Mouse (Mus musculus) forebrain, embryonic 16.5 days (tissue): ENCODE measurements at regions not wholly inside any gene's neighbourhood (a gene's known extent, or its start where the extent isn't known, plus 50 kb on each side); places are given as distances from the start of the nearest gene placed in this dataset.

ENCODE experiments used
- ATAC-seq: fragments of 200-750 bp; cut with Nextera tagmentation; 2 replicates; pipeline ENCODE4 v1.8.0; 2017; ENCODE audit warnings: mild to moderate bottlenecking, moderate library complexity
- H3K27ac ChIP-seq: fragments of 300-500 bp; sonication (generic); 2 replicates; pipeline ENCODE4 v1.5.1; 2014; ENCODE audit warnings: low read length, control low read depth
- H3K27me3 ChIP-seq: fragments of 300-500 bp; sonication (generic); replicated peaks from 2 replicates; pipeline ENCODE4 v1.6.1; 2014; ENCODE audit warnings: low read length; ENCODE audit not compliant: control insufficient read depth, insufficient read depth
- H3K36me3 ChIP-seq: fragments of 300-500 bp; sonication (generic); 2 replicates; pipeline ENCODE4 v1.6.1; 2014; ENCODE audit not compliant: control insufficient read depth, insufficient read depth
- H3K4me1 ChIP-seq: fragments of 300-500 bp; sonication (generic); replicated peaks from 2 replicates; pipeline ENCODE4 v1.6.1; 2014; ENCODE audit warnings: low read length; ENCODE audit not compliant: control insufficient read depth, insufficient read depth
- H3K4me2 ChIP-seq: fragments of 300-500 bp; sonication (generic); 2 replicates; pipeline ENCODE4 v1.6.1; 2014; ENCODE audit warnings: mild to moderate bottlenecking, low read length, control low read depth
- H3K4me3 ChIP-seq: fragments of 300-500 bp; sonication (generic); replicated peaks from 2 replicates; pipeline ENCODE4 v1.5.1; 2014; ENCODE audit warnings: mild to moderate bottlenecking, low read length, control low read depth
- H3K9ac ChIP-seq: fragments of 300-500 bp; sonication (generic); replicated peaks from 2 replicates; pipeline ENCODE4 v1.6.1; 2014; ENCODE audit warnings: low read depth, low read length, control low read depth
- H3K9me3 ChIP-seq: fragments of 300-500 bp; sonication (generic); 2 replicates; pipeline ENCODE4 v1.6.1; 2016; ENCODE audit warnings: low read length; ENCODE audit not compliant: control insufficient read depth
- WGBS: fragments of 180-500 bp; shearing (Covaris S2); extraction: QIAGEN DNeasy Blood & Tissue Kit; methylation state at CpG from one replicate; pipeline ENCODE4 v1.1.7; 2014; 5-methylcytosine and 5-hydroxymethylcytosine counted together

DNA sequence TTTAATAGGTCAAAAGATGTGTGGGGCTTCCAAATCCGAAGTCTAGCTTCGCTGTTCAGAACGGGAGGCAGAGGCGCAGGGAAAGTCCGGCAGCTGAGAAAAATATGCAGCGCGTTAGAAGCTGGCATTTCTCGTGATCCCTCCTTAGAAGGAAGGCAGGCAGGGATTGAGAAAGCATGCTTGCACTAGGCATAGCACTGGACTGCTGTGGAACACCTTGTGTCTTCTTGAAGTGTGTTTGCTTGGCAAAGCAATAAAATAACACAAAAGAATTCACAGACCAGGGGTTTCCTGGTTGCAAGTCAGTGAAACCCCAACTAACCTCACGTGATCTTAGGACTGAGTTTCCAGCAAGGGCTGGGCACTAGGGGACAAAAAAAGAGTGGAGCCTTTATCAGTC lies 305.1 kb downstream of the Sox9 start:
- Histone ChIP-seq H3K27ac (no peak overlapping the region; the same call in 1 of the 2 replicates), H3K27me3 (no peaks in the 10 kb centered on the region), H3K9me3 (no peaks in the 10 kb centered on the region), H3K4me2 (no peak overlapping the region), H3K4me3 (no peak overlapping the region), H3K9ac (no peak overlapping the region), H3K4me1 (peaks cover 5% of the 10 kb centered on the region), H3K36me3 (no peaks in the 10 kb centered on the region)
- no peak for ATAC-seq
- 55% methylated on average over 9 of the region's 9 CpGs for WGBS

DNA sequence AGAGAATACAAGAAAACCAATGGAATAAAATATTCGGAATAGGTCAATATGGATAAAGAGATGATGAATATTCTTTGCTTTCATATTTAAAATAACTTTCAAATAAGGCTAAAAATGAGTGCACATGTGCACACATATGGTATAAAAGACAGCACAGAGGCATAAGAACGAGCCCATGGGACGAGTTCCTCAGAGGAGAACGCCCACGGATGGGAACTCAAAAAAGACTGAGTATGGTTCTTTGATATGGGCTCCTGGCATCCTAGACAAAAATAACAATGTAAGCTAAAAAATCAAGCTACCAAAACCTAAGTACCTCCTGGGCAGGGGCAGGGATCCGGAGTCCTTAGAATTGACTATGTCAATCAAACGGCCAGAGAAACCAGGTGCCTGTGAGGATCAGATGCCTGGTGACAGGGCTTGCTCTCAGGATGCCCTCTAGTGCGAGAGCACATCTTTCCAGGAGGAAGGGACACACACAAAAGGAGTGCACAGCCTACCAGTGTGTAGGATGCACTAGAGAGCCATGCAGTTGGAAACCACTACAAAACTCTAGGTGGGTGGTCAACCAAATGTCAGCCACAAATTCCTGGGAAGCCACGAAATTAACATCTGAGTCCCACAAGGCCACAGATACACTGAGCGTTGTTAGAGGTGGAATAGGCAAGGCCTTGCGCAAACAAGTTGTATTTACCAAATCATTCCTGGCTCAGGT lies 307.8 kb downstream of the Sox9 start:
- Histone ChIP-seq H3K9ac (no peak overlapping the region), H3K4me2 (no peak overlapping the region), H3K27ac (no peak overlapping the region), H3K36me3 (no peaks in the 10 kb centered on the region), H3K27me3 (no peaks in the 10 kb centered on the region), H3K9me3 (no peaks in the 10 kb centered on the region), H3K4me3 (no peak overlapping the region), H3K4me1 (peaks cover 5% of the 10 kb centered on the region)
- no peak for ATAC-seq
- WGBS: 88% methylated on average over 11 of the region's 11 CpGs

DNA sequence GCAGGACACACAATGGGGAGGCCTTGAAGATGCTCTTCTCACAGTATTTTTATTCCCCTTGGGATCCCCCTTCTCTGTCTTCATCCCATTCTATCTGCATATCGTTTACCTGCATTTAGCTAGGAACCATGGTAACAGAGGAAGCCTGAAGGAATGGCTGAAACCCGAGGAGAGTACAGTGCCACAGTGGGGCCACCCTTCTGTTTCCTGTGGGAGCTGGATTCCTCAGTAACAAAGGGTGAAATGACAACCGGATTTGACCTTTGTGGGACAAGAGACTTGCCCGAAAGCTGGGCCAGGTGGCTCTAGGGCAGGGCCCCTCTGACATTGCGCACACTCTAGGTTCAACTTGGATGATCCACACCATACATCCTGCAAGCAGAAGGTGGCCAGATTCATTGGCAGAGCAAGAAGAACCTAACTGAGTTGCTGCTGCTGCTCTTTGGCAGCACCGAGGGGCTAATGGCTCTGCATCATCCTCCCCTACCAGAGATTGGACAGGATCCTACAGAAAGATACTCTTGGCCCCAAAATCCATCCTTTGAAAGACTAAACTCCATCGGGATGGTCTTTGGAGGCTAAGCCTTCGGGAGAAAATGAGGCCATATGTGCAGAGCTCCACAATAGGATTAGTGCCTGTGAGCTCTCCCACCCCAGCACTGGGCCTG lies 310.0 kb downstream of the Sox9 start:
- 64% methylated on average over 8 of the region's 8 CpGs for WGBS
- Histone ChIP-seq H3K27ac (no peak overlapping the region), H3K36me3 (no peaks in the 10 kb centered on the region)

DNA sequence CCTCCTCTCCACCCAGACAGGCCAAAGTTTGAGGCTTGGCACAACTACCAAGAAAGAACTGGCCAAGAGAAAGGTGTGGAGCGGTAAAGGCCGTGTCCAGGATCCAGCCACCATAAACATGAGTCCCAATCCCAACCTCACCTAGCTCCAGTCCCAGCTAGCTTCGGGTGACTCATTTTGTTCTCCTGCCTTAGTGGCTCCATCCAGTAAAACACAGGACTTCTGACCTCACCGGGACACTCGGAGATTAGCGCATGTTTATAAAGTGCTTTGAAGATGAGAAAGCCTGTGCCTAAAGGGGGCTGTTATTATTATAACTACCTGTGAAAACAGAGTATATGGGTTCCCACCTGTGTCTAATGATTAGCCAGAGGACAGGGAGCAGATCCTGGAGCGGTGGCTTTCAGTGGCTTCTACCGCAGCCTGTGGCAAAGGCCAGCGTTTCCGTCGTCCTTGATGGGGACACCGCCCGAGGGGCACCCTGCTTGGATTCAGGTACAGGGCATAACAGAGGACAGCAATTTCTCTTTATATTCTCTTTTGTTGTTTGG lies 311.9 kb downstream of the Sox9 start:
- H3K36me3 ChIP-seq: no peaks in the 10 kb centered on the region
- peaks cover 13% of the 10 kb centered on the region for H3K4me1 ChIP-seq
- WGBS: 94% methylated on average over 13 of the region's 13 CpGs
- H3K4me2 ChIP-seq: no peak overlapping the region
- H3K4me3 ChIP-seq: no peak overlapping the region
- H3K9ac ChIP-seq: no peak overlapping the region
- no peak overlapping the region for H3K27ac ChIP-seq
- no peak for ATAC-seq
- H3K27me3 ChIP-seq: no peaks in the 10 kb centered on the region
- H3K9me3 ChIP-seq: peaks cover 1% of the 10 kb centered on the region; the same call in 1 of the 2 replicates

More for the DNA sequence above, 310.0 kb downstream of the Sox9 start:
- ATAC-seq: no peak
- Histone ChIP-seq H3K9me3 (no peaks in the 10 kb centered on the region), H3K4me1 (peaks cover 16% of the 10 kb centered on the region), H3K9ac (no peak overlapping the region), H3K27me3 (no peaks in the 10 kb centered on the region), H3K4me2 (no peak overlapping the region), H3K4me3 (no peak overlapping the region)

DNA sequence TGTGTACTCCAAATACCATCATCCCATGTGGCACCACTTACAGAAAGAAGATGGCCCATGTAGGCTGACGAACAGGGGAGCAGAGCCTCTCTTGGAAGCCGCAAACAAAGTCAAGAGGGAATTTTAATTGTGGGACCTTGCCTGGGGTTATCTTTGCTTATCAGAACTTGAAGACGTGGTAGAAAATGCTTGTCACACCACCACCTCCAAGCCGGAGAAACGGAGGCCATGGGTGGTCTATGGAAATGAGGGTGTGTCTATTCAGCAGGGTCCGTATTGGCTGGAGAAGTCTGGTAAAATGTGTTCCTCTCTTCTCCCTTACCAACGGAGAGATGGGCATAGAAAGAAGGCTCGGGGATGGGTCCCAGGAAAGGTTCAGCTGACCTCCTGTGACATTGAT lies 313.6 kb downstream of the Sox9 start:
- ATAC-seq: no peak
- peaks cover 2% of the 10 kb centered on the region; the same call in 1 of the 2 replicates for H3K9me3 ChIP-seq
- no peak overlapping the region for H3K4me2 ChIP-seq
- no peak overlapping the region for H3K4me3 ChIP-seq
- peak overlapping the region; percentile 7 for H3K27ac ChIP-seq
- no peaks in the 10 kb centered on the region for H3K36me3 ChIP-seq
- no peak overlapping the region for H3K9ac ChIP-seq
- H3K27me3 ChIP-seq: no peaks in the 10 kb centered on the region
- H3K4me1 ChIP-seq: peaks cover 13% of the 10 kb centered on the region
- 70% methylated on average over 8 of the region's 8 CpGs for WGBS

DNA sequence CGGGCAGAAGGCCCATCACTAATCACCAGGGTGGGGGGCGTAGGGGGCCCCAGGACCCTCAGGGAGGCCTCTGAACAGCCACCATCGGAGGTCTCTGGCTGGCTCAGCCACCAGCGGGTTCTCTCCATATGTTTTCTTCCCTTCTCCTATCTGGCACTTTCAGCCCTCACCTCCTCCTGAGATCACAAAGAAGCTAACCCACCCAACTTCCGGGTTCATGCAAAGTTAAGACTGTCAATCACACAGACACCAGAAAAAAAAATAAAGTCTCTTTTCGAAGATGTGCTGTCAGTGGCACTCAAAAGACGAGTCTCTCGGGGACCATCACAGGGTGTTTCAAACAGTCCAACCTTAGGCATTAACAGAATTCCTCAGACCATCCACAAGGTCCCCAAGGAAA lies 314.2 kb downstream of the Sox9 start:
- peak overlapping the region; percentile 7 for H3K27ac ChIP-seq
- H3K9me3 ChIP-seq: peaks cover 2% of the 10 kb centered on the region; the same call in 1 of the 2 replicates
- H3K36me3 ChIP-seq: no peaks in the 10 kb centered on the region
- peaks cover 16% of the 10 kb centered on the region for H3K4me1 ChIP-seq
- no peaks in the 10 kb centered on the region for H3K27me3 ChIP-seq
- ATAC-seq: peak; percentile 41; the same call in 1 of the 2 replicates
- H3K4me2 ChIP-seq: no peak overlapping the region
- WGBS: 53% methylated on average over 8 of the region's 8 CpGs
- no peak overlapping the region for H3K9ac ChIP-seq
- no peak overlapping the region for H3K4me3 ChIP-seq

DNA sequence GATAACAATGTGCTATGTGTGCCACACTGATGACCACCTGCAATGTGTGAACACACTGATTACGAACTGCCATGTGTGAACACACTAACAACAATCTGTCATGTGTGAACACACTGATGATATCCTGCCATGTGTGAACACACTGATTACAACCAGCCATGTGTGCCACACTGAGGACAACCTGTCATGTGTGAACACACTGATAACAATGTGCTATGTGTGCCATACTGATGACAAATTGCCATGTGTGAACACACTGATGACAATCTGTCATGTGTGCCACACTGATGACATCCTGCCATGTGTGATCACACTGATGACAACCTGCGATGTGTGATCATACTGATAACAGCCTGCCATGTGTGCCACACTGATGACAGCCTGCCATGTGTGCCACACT lies 316.3 kb downstream of the Sox9 start:
- H3K9ac ChIP-seq: no peak overlapping the region
- H3K4me1 ChIP-seq: peaks cover 16% of the 10 kb centered on the region
- no peak overlapping the region for H3K4me3 ChIP-seq
- no peak overlapping the region for H3K4me2 ChIP-seq
- H3K27me3 ChIP-seq: no peaks in the 10 kb centered on the region
- WGBS: 75% methylated on average over 2 of the region's 2 CpGs
- peaks cover 2% of the 10 kb centered on the region; the same call in 1 of the 2 replicates for H3K9me3 ChIP-seq
- no peak for ATAC-seq
- no peaks in the 10 kb centered on the region for H3K36me3 ChIP-seq
- no peak overlapping the region; the same call in 1 of the 2 replicates for H3K27ac ChIP-seq

DNA sequence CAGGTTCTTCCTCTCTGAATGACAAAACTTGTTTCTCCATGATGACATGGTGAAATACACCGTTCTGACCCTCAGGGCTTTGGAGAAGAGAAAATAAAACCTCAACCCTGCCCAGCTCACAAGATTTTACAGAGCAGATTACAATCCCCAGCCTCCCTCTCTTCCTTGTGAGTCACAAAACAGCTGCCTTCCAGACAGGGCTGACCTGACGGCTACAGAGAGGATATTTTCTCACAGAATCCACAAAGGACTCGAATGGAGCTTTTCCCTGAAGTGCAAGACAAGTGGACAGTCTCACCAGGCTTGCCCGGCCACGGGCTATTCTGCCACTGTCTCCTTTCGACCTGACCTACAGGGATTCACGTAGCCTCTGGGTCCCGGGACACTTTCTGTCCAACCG lies 318.8 kb downstream of the Sox9 start:
- Histone ChIP-seq H3K4me1 (peaks cover 16% of the 10 kb centered on the region), H3K27ac (no peak overlapping the region), H3K4me2 (no peak overlapping the region), H3K27me3 (no peaks in the 10 kb centered on the region), H3K4me3 (no peak overlapping the region), H3K36me3 (no peaks in the 10 kb centered on the region), H3K9ac (no peak overlapping the region), H3K9me3 (peaks cover 2% of the 10 kb centered on the region; the same call in 1 of the 2 replicates)
- no peak for ATAC-seq
- WGBS: 26% methylated on average over 9 of the region's 9 CpGs

DNA sequence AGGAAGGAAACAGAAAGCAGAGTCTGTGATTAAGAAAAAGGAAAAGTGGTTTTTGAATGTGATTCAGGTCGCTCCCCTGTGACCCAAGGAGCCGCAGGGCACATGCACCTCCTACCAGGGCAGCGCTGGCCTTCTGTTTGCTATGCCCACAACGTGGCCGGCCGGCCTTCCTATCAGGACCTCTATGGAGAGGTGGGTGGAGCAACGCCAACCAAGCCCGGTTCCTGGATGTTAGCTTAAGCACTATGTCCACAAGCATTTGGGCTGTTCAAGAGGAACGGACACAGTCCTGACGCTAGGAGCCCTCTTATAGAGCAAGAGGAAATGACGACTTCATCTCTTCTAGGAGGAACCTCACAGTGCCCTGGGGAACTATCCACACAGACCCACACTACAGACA lies 319.5 kb downstream of the Sox9 start:
- 65% methylated on average over 11 of the region's 11 CpGs for WGBS
- no peak for ATAC-seq

More for the DNA sequence above, 319.5 kb downstream of the Sox9 start:
- Histone ChIP-seq H3K4me3 (no peak overlapping the region), H3K9ac (no peak overlapping the region), H3K4me2 (no peak overlapping the region), H3K4me1 (peaks cover 9% of the 10 kb centered on the region), H3K9me3 (peaks cover 2% of the 10 kb centered on the region; the same call in 1 of the 2 replicates), H3K27me3 (no peaks in the 10 kb centered on the region), H3K27ac (no peak overlapping the region), H3K36me3 (no peaks in the 10 kb centered on the region)
